8 mouse cellular contexts compared by ENCODE assay signal in the genomic region with DNA sequence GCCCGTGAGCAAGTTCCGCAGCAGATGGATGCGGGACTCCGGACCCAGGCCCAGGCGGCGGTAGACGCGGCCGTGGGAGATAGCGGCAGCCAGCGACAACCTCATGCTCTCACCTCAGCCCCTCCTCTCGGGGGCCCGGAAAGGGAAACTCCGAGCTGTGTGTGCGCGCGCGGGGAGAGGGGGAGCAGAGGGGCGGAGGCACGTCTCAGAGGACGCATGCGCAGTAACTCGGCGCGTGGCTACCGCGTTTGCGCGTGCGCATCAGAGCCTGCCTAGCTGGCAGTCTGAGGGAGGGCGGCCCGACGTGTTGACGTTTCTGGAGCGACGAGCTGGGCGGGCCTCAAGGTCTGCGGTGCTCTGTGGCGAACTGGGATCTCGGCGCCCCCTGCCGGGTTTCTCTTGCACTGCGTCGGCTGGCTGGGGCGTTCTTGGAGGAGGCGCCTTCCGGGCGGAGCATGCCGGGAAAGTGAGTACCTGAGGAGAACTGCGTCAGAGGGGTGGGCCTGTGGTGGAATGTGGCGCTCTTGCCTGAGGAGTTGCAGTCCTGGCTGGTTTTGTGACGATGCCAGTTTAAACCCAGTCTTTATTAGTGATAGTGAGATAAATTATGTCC. TPM values are rescaled to one million over a fixed set of nuclear protein-coding genes. Genes with fewer than 3 reads are reported as not detected.
DNase-seq lines count a peak whose midpoint lies in the region; ATAC-seq and TF ChIP-seq lines count a peak whose summit lies in the region.

A gene (minus strand): TSS at position 223 of the 613 bp plus-strand sequence.

- DNase-seq in CH12.LX (ENCODE audit: extremely low read depth), result peak; percentile 99
- DNase-seq in c-Kit-positive CD71-positive TER-119-negative erythroid progenitor cells, embryonic 14.5 days (ENCODE audit: low read depth), result peak; percentile 98
- DNase-seq in forebrain, embryonic 11.5 days (ENCODE audit: low spot score), result peak; percentile 100
- peak; percentile 99 to 100 for DNase-seq in kidney, postnatal 36 days
- peak; percentile 99 for DNase-seq in telencephalon, adult 2 months (ENCODE audit: low read depth, low spot score)

- peak; percentile 93 for TF ChIP-seq POLR2A in CH12.LX (IDR thresholded peaks at IDR 0.05; ENCODE audit: low read depth, low read length)

- peak within 1 kb of the TSS; percentile 78 to 91 (median 89) for H3K4me3 ChIP-seq in CH12.LX (replicated peaks in 1 of 3; ENCODE audit: low read depth in 2 of 3, low read length in 2 of 3, poor library complexity in 1 of 3)
- H3K4me3 ChIP-seq in forebrain, embryonic 11.5 days (ENCODE audit: low read depth, low read length), result peak within 1 kb of the TSS; percentile 76
- peak within 1 kb of the TSS; percentile 97 for H3K4me3 ChIP-seq in heart, embryonic 16.5 days (ENCODE audit: low read length)
- peak within 1 kb of the TSS; percentile 88 for H3K4me3 ChIP-seq in liver, embryonic 15.5 days (replicated peaks)
- H3K4me3 ChIP-seq in neural tube, embryonic 12.5 days, result peak within 1 kb of the TSS; percentile 74

- WGBS in forebrain, embryonic 11.5 days, result under 1% methylated on average over 52 of the region's 52 CpGs
- under 1% methylated on average over 50 of the region's 52 CpGs for WGBS in heart, embryonic 16.5 days
- WGBS in liver, embryonic 15.5 days (ENCODE audit: insufficient replicate concordance), result under 1% methylated on average over 49 of the region's 52 CpGs
- under 1% methylated on average over 51 of the region's 52 CpGs for WGBS in neural tube, embryonic 12.5 days

- H3K36me3 ChIP-seq in CH12.LX (replicated peaks in 1 of 2; ENCODE audit: control insufficient read depth in 1 of 2, insufficient read depth in 1 of 2, low read length in 1 of 2), result peaks cover 13 to 36% of the 10 kb centered on the region in 2 experiments
- peaks cover 3% of the 10 kb centered on the region; the same call in 1 of the 2 replicates for H3K36me3 ChIP-seq in forebrain, embryonic 11.5 days (ENCODE audit: control insufficient read depth, insufficient read depth, low read length)
- H3K36me3 ChIP-seq in heart, embryonic 16.5 days (ENCODE audit: control insufficient read depth, insufficient read depth), result peaks cover 13% of the 10 kb centered on the region
- peaks cover 16% of the 10 kb centered on the region for H3K36me3 ChIP-seq in liver, embryonic 15.5 days (replicated peaks)
- H3K36me3 ChIP-seq in neural tube, embryonic 12.5 days, result peaks cover 26% of the 10 kb centered on the region

- peaks cover 4% of the 10 kb centered on the region for H3K9me3 ChIP-seq in CH12.LX (replicated peaks; ENCODE audit: low read length)
- H3K9me3 ChIP-seq in forebrain, embryonic 11.5 days (ENCODE audit: control insufficient read depth, low read length), result no peaks in the 10 kb centered on the region
- H3K9me3 ChIP-seq in heart, embryonic 16.5 days (replicated peaks; ENCODE audit: control insufficient read depth, low read length), result peaks cover 2% of the 10 kb centered on the region; the same call in 1 of the 2 replicates
- no peaks in the 10 kb centered on the region for H3K9me3 ChIP-seq in liver, embryonic 15.5 days (replicated peaks)
- H3K9me3 ChIP-seq in neural tube, embryonic 12.5 days, result no peaks in the 10 kb centered on the region

- peak within 1 kb of the TSS; percentile 64 for H3K27ac ChIP-seq in CH12.LX (ENCODE audit: insufficient read depth, low read depth)
- peak within 1 kb of the TSS; percentile 50 for H3K27ac ChIP-seq in forebrain, embryonic 11.5 days (ENCODE audit: low read depth, low read length)
- H3K27ac ChIP-seq in heart, embryonic 16.5 days (ENCODE audit: low read length), result peak within 1 kb of the TSS; percentile 91
- H3K27ac ChIP-seq in liver, embryonic 15.5 days (replicated peaks), result peak within 1 kb of the TSS; percentile 85
- H3K27ac ChIP-seq in neural tube, embryonic 12.5 days, result peak within 1 kb of the TSS; percentile 50; the same call in 1 of the 2 replicates

- peaks cover 14% of the 10 kb centered on the region for H3K79me2 ChIP-seq in CH12.LX (replicated peaks; ENCODE audit: control insufficient read depth, extremely low read depth, insufficient read depth, poor library complexity, severe bottlenecking)

- in situ Hi-C loops in CH12.LX (cut with MboI; ENCODE audit: low pct_ligation_motif_present, low pct_unique_long_range_greater_than_20kb, low sequenced_read_pairs), result no loop called here

- dilution Hi-C loops in CH12.LX (cut with MboI; ENCODE audit: extremely low pct_ligation_motif_present, extremely low pct_unique_long_range_greater_than_20kb, low sequenced_read_pairs), result no loop called here

- TF ChIP-seq RAD21 in CH12.LX (IDR thresholded peaks at IDR 0.05; ENCODE audit: low read depth, low read length), result peak; percentile 82

- no peak for TF ChIP-seq EP300 in CH12.LX (IDR thresholded peaks at IDR 0.05; ENCODE audit: low read length)

- ATAC-seq in forebrain, embryonic 11.5 days (replicated peaks; ENCODE audit: low FRiP score), result peak; percentile 98
- peak; percentile 99 for ATAC-seq in heart, embryonic 16.5 days (replicated peaks; ENCODE audit: extremely low read depth, insufficient read depth, low FRiP score)
- ATAC-seq in liver, embryonic 15.5 days (ENCODE audit: insufficient read depth), result peak; percentile 98
- peak; percentile 98 for ATAC-seq in neural tube, embryonic 12.5 days (ENCODE audit: low FRiP score, low read depth)

- H3K27me3 ChIP-seq in CH12.LX (replicated peaks), result no peaks in the 10 kb centered on the region
- no peaks in the 10 kb centered on the region for H3K27me3 ChIP-seq in forebrain, embryonic 11.5 days (ENCODE audit: control insufficient read depth, insufficient read depth, low read length)
- no peaks in the 10 kb centered on the region for H3K27me3 ChIP-seq in heart, embryonic 16.5 days (ENCODE audit: control insufficient read depth, insufficient read depth, low read length)
- H3K27me3 ChIP-seq in liver, embryonic 15.5 days, result no peaks in the 10 kb centered on the region
- H3K27me3 ChIP-seq in neural tube, embryonic 12.5 days (replicated peaks), result no peaks in the 10 kb centered on the region

- peaks cover 0 to 24% of the 10 kb centered on the region in 2 experiments; a peak in 3 of 4 replicates for H3K4me1 ChIP-seq in CH12.LX (ENCODE audit: control insufficient read depth in 1 of 2, insufficient read depth in 2 of 2)
- peaks cover 2% of the 10 kb centered on the region; the same call in 1 of the 2 replicates for H3K4me1 ChIP-seq in forebrain, embryonic 11.5 days (replicated peaks; ENCODE audit: control insufficient read depth, insufficient read depth, low read length)
- peaks cover 8% of the 10 kb centered on the region for H3K4me1 ChIP-seq in heart, embryonic 16.5 days (ENCODE audit: control insufficient read depth, insufficient read depth, low read length)
- H3K4me1 ChIP-seq in liver, embryonic 15.5 days (replicated peaks), result peaks cover 23% of the 10 kb centered on the region
- H3K4me1 ChIP-seq in neural tube, embryonic 12.5 days, result peaks cover 6% of the 10 kb centered on the region

- peak within 1 kb of the TSS; percentile 44 for H3K4me2 ChIP-seq in CH12.LX (ENCODE audit: insufficient read depth, low read depth, poor library complexity, severe bottlenecking)
- peak within 1 kb of the TSS; percentile 74 for H3K4me2 ChIP-seq in forebrain, embryonic 11.5 days (ENCODE audit: low read depth, low read length, severe bottlenecking)
- peak within 1 kb of the TSS; percentile 88 for H3K4me2 ChIP-seq in heart, embryonic 16.5 days (ENCODE audit: low read depth, low read length)
- peak within 1 kb of the TSS; percentile 86 for H3K4me2 ChIP-seq in liver, embryonic 15.5 days
- peak within 1 kb of the TSS; percentile 82 for H3K4me2 ChIP-seq in neural tube, embryonic 12.5 days (replicated peaks)

- TF ChIP-seq CTCF in CH12.LX (conservative IDR thresholded peaks at IDR 0.05 in 1 of 2, IDR thresholded peaks at IDR 0.05 in 1 of 2; ENCODE audit: low read depth in 2 of 2, low read length in 2 of 2), result peak; percentile 35 to 91; a peak in 3 of 4 replicates

- peak within 1 kb of the TSS; percentile 83 for H3K9ac ChIP-seq in CH12.LX (ENCODE audit: insufficient read depth, low read depth)
- H3K9ac ChIP-seq in forebrain, embryonic 11.5 days (ENCODE audit: low read length), result peak within 1 kb of the TSS; percentile 93
- H3K9ac ChIP-seq in heart, embryonic 16.5 days (ENCODE audit: low read length), result peak within 1 kb of the TSS; percentile 100
- H3K9ac ChIP-seq in liver, embryonic 15.5 days, result peak within 1 kb of the TSS; percentile 93
- peak within 1 kb of the TSS; percentile 89 for H3K9ac ChIP-seq in neural tube, embryonic 12.5 days

TF ChIP-seq in CH12.LX, 34 proteins besides CTCF, POLR2A, EP300 and RAD21 (continues in another document):
- TF ChIP-seq MYC (IDR thresholded peaks at IDR 0.05; ENCODE audit: low read depth, low read length) (peak; percentile 24; the same call in 1 of the 2 replicates), IRF4 (IDR thresholded peaks at IDR 0.05; ENCODE audit: low read depth, low read length) (peak; percentile 87), POLR2AphosphoS2 (IDR thresholded peaks at IDR 0.05; ENCODE audit: low read depth, low read length) (peak; percentile 78; the same call in 1 of the 2 replicates), MAX (IDR thresholded peaks at IDR 0.05; ENCODE audit: low read length) (peak; percentile 83; the same call in 1 of the 2 replicates), ELF1 (IDR thresholded peaks at IDR 0.05; ENCODE audit: low read depth, low read length) (peak; percentile 92), ZC3H11A (IDR thresholded peaks at IDR 0.05; ENCODE audit: low read depth, low read length) (no peak), CHD2 (IDR thresholded peaks at IDR 0.05; ENCODE audit: low read length) (no peak), SIN3A (IDR thresholded peaks at IDR 0.05; ENCODE audit: low read length) (no peak; the same call in 1 of the 2 replicates), MXI1 (IDR thresholded peaks at IDR 0.05; ENCODE audit: low read depth, low read length) (peak; percentile 90), HCFC1 (IDR thresholded peaks at IDR 0.05; ENCODE audit: low read depth, low read length) (peak; percentile 88), USF1 (IDR thresholded peaks at IDR 0.05; ENCODE audit: low read depth, low read length) (peak; percentile 1; the same call in 1 of the 2 replicates), RCOR1 (conservative IDR thresholded peaks at IDR 0.05; ENCODE audit: low read depth, low read length) (no peak), GABPA (IDR thresholded peaks at IDR 0.05; ENCODE audit: insufficient replicate concordance, low read depth, low read length) (no peak), PAX5 (IDR thresholded peaks at IDR 0.05; ENCODE audit: low read length) (no peak), UBTF (IDR thresholded peaks at IDR 0.05; ENCODE audit: low read depth, low read length) (no peak)

RNA-seq across cellular contexts. Expression of the gene that starts here (rescaled TPM):
- total RNA-seq in CH12.LX (2012; rRNA removed) (306 and 329 TPM in 2 replicates), CH12.LX (2014; rRNA removed) (451 and 525 TPM in 2 replicates)
- 379 and 399 TPM in 2 replicates for polyA plus RNA-seq in CH12.LX (2012; ENCODE audit: insufficient read length, low read depth)
- 274 and 275 TPM in 2 replicates for polyA plus RNA-seq in forebrain, embryonic 11.5 days (2014; fragmentation: Nextera tagmentation; extraction: Ambion mirVana)
- polyA plus RNA-seq in heart, embryonic 16.5 days (2015; fragmentation: Nextera tagmentation; extraction: Ambion mirVana), result 210 and 235 TPM in 2 replicates
- polyA plus RNA-seq in liver, embryonic 15.5 days (2015; fragmentation: Nextera tagmentation; extraction: Ambion mirVana), result 213 and 216 TPM in 2 replicates
- polyA plus RNA-seq in neural tube, embryonic 12.5 days (2016; fragmentation: Nextera tagmentation; extraction: Ambion mirVana), result 219 and 238 TPM in 2 replicates

Comparison
In these comparisons a context has a peak if more than half of its experiments do, and no peak if none do; other contexts are left out.
1. Peak in every context shown above with its lines: DNase-seq, ATAC-seq, H3K4me3 ChIP-seq and H3K27ac ChIP-seq.